Mouse (Mus musculus): ENCODE data around the gene Slc22a14.
"Not testable (repeated sequence)": the region's sequence is repeated elsewhere in the genome, so short reads cannot be mapped to it uniquely, and the experiment has no call there.

Gene Slc22a14

DNA sequence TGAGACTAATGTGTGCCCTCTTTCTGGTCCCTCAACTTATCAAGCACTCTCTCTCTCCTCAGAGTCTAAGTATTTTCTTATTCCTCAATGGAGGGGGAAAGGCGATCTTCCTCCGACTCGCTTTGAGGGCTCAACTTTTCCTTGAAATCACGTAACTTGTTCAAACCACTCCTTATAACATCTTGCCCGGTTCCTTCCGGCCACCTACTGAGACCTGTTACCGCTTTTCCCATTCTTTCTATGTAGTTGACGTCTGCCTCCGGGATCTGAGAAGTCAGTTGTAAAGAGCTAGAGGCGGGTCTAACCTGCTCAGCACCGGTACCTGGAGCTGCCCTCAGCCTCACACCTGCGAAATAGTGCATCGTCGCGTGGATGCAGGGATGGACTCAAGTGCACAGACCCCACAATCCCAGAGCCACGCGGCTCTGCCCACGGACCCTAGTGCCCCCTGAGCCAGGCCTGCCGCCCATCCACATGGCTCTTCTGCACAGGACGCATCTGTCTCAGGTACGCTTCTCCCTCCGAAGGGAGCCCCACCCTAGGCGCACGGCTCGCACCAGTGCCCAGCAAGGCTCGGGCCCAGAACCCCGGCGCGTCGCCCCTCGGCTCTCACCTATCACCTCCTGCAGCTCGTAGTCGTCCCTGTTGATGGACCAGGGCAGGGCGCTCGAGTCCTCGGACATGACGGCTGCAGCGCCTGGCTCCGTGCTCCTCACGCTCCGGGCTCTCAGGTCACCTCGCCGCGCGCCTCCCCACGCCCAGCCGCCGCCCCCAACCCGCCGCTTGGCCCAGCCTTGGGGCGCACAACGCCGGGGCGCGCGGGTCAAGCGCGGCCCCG, 43.7 kb downstream of the Slc22a14 start:
- peak; percentile 45 for DNase-seq

DNA sequence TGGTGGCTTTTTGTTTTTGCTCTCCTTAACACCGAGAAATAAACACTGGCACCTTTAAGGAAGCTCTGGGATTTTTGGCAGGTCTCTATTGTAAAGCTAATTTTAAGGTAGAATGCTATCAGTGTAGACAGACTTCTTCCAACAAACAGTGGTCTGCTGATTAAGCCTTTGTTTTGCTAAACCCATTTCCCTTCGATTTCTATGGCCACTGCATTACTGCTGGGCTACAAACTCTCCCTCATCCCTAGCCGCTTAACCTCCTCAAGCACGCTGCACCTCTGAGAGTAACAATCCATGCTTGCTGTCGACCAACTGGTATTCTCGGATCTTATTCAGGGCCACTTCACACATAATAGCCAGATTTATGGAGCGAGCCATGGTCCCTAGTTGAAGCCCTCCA, 44.4 kb downstream of the Slc22a14 start:
- DNase-seq: no peak

DNA sequence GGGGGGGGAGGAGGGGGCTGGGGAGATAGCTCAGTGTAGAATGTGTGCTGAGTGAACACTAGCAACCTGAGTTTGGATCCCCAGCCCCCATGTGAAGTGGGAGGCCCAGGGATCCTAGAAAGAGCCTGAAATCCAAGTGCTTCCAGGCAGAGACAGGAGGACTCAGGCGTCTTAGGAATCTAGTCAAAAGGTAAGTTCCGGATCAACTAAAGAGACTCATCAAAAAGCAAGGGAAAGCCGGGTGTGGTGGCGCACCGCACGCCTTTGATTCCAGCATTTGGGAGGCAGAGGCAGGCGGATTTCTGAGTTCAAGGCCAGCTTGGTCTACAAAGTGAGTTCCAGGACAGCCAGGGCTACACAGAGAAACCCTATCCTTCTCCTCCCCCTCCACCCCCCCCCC, 44.9 kb downstream of the Slc22a14 start:
- no peak for DNase-seq

DNA sequence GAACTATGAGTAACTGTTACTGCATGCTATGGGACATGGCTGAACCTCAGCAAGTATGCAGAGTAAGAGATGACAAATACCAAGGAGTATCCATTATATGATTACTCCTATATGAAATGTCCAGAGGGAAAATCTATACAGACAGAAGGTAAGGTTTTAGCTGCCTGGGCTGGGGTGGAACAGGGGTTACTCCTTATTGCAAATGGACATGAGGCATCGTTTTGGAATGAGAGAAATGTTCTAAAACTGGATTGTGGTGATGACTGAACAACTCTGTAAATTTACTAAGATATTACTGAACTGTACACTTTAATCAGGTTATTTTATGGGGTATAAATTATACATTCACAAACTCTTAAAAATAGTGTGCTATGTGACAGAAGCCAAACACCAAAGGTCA, 46.5 kb downstream of the Slc22a14 start:
- no peak for DNase-seq

DNA sequence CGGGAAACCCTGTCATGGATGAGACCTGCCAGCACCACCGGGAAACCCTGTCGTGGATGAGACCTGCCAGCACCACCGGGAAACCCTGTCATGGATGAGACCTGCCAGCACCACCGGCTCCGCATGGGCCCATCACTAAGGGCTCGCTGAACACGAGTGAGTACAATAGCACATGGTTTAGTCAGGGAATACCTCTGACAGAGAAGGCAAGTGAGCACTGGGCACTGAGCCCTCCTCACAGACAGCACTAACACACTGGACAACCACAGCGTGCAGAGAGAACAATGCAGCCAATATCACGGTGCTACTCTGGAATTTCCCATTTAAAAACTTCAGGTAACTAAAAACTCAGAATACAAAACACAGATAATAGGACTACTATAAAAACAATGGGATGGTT, 52.3 kb downstream of the Slc22a14 start:
- DNase-seq: no peak

DNA sequence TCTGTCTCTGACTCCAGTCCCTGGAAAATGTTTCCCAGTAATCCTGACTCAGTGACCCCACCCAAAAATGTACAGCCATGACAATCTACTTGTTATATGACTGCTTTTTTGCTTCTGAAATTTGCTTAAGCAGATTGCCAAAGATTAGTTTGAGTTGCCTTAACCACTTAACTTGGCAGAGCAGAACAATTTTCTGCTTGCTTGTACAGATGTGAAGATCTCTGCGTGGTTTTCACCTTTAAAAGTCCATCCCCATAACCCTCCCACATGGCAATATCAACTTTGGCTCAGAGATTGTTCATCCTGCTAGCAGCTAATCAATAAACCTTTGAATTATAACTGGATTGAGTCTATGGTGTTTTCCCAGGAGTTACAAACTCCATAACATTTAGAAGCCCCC, 56.3 kb downstream of the Slc22a14 start:
- no peak for DNase-seq

DNA sequence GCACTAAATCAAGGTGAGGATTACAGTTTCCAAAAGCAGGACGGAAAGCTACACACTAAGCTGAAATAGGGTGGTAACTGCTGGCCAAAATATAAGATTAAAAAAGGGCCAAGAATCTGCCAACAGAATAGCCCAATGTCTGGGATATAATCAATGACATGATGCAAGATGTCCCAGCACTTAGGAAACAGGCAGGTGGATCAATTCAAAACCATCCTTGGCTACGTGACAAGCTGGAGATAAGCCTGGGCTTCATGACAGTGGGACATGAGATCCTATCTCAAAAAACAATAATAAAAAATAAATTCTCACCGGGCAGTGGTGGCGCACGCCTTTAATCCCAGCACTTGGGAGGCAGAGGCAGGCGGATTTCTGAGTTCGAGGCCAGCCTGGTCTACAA, 59.5 kb downstream of the Slc22a14 start:
- no peak for DNase-seq

DNA sequence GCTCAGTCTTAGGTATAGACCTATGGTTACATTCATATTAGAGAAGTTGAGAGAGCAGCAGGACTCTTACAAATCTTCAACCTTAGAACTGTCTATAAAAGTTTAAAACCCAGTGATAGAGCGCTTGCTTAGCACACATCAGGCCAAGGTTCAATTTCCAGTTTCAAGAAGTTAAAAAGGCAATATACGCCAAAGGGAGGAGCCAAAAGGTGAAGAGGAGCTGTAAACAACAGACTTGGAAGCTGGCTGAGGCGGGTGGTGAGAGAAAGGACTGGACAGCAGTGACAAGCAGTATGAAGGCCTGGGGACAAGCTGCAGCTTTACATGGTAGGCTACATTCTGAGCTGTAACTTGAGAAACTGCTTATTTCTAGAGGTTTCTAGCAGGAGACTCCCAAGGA, 66.8 kb downstream of the Slc22a14 start:
- DNase-seq: no peak

DNA sequence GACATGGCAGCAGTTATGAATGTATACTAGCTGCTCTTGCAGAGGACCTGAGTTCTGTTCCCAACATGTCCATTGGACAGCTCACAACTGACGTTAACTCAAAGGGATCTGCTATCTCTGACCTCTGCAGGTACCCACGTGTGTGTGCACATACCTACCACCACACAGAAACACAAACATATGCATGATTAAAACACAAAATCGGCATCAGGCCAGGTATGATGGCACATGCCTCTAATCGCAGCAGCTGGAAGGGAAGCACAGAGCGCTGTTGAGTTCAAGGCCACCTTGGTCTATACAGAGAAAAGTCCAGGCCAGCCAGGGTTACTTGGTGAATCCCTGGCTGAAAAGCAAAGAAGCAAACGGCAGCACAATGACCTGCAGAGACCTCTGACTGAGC, 67.7 kb downstream of the Slc22a14 start:
- DNase-seq: no peak

DNA sequence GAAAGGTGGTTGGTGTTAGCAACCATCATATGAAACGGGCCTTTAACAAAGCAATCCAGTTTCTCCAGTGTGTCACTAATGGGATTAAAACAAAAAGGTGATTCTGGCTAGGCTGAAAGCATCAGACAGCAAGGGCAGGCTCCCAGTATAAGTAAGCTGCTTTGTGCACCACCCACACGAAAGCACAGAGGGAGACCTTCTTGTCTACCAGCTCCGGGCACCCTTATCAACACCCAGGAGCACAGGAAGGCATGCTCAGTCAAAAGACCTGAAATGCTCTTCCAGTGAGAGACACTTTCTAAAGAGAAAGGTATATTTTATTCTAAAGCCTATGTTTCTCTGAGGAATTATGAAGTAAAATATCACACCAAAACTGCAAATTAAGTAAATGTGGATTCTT, 74.6 kb downstream of the Slc22a14 start:
- DNase-seq: no peak

DNA sequence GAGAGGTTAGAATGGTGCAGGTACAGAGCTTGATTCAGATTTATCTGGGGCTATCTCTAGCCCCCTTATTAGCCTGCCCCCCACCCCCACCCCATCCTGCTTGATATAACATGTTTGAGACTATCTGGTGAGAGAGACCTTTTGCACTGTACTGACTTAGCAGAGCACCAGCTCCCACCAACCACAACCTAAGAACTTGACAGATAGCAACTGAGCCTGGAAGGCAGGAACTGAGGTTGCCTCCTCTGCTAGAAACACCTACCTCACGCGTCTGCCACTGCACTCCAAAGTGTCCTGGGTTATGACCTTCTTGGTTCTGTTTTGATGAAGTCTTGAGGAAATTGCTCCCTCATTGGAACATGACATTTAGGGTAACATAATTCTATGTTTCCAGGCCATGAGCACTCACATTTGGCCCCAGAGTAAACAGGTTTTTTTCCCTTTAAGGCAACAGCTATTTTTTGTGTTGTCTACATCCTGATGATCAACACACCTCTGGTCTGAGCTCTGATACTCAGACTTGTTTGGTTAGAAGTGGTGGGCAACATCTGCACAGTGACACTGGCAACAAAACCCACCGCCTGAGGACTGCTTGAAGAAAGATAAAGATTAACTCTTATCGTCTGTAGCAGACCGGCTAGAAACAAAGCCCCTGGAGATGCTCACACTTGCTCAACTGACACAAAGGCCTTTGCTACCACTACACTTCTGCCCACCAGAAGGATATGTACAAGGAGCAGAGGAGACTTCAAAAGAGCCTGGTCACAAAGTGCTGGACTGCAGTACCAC, 84.3 kb downstream of the Slc22a14 start:
- no peak for DNase-seq

DNA sequence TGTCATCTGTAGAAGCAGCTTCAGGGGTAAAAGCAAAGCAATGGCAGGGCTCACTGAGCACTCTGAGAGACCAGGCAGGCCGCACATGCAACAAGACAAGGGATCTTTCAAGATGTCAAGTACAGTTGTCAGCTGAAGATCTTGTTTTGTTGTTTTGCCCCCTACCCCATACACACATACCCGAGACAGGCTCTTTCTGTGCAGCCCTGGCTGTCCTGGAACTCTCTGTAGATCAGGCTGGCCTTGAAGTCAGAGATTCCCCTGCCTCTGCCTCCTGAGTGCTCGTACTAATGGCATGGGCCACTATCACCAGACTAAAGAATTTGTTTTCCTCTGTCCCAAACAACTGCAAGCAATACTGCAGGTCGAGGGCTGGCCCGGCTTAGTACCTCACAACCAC, 87.3 kb downstream of the Slc22a14 start:
- DNase-seq: no peak

DNA sequence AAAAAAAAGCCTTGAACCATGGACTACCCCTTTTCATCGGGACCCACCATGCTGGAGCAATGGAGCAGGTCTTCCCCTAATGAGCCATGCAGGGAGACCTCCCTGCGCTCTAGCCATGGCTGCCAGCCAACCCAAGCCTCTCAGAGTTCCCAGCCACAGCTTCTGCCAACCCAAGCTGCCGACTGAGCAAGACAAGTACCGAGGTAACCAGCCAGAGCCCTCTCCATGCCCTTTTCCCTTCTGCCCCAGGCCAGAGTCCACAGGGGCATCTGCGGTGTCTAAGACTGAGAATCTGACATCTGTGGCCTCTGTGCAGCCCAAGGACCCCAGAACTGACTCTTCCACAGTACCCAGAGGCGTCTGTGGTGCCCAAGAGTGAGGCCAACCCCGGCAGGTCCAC, 89.0 kb downstream of the Slc22a14 start:
- peak; percentile 58 for DNase-seq

DNA sequence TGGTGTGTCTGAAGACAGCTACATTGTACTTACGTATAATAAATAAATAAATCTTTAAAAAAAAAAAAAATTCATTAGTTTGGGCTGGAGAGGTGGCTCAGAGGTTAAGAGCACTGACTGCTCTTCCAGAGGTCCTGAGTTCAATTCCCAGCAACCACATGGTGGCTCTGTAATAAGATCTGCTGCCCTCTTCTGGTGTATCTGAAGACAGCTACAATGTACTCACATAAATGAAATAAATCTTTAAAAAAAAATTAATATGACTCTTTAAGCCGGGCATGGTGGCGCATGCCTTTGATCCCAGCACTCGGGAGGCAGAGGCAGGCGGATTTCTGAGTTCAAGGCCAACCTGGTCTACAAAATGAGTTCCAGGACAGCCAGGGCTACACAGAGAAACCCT, 90.5 kb downstream of the Slc22a14 start:
- DNase-seq: not testable (repeated sequence)

DNA sequence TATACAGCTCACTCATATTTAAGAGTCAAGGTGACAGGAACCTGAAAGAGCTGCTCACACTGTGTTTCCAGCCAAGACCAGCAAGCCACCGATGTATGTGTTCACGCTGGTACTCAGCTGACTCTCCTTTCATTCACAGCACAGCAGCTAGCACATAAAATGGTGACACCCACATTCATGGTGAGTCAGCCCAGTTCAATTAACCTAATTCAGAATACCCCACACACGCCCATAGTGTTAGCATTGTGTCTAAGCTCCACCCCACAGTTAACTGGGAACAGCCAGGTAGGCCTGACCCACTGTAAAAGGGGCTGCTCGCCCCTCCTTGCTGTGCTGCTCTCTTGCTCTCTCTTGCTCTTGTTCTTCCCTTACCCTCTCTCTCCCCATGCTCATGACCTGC, 93.9 kb downstream of the Slc22a14 start:
- no peak for DNase-seq

DNA sequence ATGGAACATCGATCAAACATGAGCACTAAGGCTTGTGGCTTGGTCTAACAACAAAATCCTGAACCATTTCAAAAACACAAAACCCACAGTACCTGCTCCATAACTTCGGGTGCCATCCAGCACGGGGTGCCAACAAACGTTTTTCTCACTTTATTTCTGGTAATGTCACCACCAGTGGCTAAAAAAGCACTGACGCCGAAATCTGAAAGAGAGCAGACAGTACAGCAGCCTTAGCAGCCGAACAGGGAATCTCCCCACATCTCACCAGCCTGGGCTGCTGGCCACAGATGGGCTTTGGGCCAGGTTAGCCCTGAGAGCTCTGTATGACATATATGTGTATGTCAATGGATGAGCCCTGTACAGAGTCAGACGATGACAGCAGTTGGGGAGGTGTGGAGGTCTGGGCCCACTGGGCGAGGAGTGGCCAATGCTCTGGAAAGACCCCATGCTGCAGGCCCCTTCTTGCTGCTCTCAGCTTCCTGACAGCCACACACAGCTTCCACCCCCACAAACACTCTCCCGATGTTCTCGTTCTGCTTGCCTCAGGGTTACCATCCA, 96.7 kb downstream of the Slc22a14 start:
- no peak for DNase-seq

DNA sequence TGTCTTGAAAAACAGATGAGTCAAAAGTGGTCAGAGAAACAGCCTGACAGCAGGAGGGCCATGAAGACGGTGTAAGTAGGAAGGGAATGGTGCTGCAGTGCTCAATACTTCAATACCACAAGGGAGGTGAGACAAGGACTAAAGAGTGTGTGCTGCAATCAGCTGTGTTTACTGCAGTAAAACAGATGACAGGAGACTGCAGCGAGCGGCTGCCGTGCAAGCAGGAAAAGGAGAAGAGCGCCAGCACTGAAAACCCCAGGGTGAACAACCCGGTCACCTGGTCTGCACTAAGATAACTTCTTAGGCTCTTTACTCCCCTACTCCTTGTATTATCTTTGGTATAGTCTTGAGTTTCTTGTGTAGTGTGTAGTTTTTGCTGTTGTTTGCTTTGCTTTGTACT, 97.2 kb downstream of the Slc22a14 start:
- DNase-seq: no peak

DNA sequence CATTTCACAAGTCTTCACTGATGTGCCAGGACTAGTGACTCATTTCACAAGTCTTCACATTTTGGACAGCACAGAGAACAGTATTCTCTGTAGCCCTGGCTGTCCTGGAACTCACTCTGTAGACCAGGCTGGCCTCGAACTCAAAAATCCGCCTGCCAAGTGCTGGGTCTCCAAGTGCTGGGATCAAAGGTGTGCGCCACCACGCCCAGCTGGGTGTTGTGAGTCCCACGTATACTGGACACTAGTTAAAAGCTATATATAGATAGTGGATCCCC, 99.3 kb downstream of the Slc22a14 start:
- not testable (repeated sequence) for DNase-seq

DNA sequence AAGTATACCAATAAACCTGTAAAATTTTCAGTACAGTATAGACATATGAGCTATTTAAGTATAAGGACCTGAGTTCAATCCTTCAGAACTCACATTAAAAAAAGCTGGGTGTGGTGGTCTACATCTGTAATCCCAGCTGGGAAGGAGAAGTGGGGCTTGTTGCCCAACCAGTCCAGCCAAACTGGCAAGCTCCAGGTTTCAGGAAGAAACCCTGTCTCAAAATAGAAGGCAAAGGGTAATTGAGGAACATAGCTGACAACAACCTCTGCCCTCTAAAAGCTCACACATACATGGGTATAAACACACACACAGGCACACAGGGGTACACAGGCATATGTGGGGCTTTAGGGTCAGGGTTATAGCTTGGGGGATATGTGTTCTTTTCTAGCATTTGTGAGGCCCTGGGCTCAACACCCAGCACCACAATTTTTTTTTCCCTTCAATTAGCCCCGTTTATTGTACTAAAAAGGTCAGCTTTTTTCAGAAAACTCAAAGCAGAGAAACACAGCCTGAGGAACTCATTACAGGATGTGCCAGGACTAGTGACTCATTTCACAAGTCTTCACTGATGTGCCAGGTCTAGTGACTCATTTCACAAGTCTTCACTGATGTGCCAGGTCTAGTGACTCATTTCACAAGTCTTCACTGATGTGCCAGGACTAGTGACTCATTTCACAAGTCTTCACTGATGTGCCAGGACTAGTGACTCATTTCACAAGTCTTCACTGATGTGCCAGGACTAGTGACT, 99.8 kb downstream of the Slc22a14 start:
- DNase-seq: not testable (repeated sequence)

DNA sequence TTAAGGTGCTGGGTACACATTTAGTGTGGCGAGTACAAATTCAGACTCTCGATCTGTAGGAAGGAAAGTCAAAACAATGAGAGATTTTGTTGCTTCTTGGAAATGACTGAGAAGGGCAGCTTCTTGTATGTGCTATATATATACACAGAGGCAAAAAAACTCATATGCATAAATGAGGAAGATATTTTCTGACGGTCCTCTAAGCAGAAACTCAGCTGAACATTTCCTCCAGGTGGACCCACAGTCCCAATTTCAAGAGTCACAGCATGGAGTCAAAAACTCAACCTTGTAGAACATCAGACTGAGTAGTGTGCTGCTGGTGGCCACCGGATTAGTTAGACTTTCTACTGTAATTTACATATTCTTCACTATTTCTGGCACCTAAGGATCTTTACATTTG, 102.3 kb downstream of the Slc22a14 start:
- DNase-seq: no peak

DNA sequence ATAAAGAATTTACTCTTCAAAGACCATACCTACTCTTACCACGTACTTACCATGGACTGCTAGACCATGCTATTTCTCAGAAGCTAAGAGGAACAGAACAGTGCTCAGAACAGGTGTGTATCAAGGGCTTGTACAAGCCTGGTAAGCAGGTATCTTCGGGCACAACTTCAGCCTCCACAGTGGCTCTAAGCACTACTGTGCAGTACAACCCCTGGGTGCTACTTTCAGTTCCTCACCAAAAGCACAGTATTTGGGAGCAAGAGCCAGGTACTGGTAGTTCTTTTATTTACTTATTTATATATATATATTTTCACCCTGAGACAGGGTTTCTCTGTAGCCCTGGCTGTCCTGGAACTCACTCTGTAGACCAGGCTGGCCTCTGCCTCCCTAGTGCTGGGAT, 104.5 kb downstream of the Slc22a14 start:
- no peak for DNase-seq

DNA sequence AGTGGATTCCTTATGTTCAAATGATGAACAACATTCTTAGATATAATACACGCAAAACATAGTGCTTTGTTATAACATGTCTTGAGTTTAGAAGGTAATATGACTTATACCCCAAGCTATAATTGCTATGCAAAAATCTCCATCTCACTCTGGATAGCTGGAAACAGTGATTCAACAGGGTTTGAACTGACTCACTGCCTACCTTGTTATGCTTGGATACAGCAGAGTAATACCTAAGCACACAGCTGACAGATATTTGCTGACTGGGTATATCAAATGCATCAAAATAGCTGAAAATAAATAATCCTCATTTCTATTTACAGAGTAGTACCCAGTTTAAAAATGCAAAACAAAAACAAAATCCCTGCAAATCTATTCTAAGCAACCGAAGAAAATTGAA, 106.6 kb downstream of the Slc22a14 start:
- DNase-seq: no peak

DNA sequence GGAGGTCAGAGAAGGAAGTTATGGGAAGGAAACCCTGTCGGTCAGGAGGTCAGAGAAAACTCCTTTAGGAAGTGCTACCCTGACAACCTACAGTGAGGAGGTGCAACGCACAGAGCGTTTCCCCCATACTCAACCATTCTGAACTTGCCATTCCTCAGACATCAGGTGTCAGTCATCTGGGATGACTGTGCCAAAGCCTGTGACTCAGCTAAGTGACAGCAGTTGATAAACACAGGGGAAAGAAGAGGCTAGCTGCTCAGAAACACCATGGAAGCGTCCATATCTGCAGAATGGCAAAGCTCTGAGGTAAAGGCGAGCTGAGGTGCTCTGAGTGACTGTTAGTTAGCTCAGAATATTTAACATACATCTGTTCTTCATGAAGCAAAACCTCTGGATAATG, 107.2 kb downstream of the Slc22a14 start:
- DNase-seq: no peak

DNA sequence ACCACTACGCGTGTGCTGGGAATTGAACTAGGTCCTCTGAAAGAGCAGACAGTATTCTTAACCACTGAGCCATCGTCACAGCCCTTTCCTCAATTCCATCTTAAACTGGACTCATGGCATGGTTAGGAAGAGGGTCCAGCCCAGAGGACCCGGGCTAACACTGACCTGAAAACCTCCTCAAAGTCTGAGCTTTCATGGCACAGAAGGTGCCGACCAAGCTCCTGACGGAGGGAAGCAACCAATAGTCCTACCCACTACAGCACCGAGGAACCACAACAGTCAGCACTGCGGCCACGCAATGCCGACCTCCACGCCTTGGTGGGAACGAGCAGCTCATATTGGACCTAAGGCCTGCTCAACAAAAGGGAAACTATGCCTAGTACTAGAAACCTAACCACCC, 109.2 kb downstream of the Slc22a14 start:
- DNase-seq: no peak
